Mouse (Mus musculus): ENCODE measurements around the gene Ccser1.

DNA sequence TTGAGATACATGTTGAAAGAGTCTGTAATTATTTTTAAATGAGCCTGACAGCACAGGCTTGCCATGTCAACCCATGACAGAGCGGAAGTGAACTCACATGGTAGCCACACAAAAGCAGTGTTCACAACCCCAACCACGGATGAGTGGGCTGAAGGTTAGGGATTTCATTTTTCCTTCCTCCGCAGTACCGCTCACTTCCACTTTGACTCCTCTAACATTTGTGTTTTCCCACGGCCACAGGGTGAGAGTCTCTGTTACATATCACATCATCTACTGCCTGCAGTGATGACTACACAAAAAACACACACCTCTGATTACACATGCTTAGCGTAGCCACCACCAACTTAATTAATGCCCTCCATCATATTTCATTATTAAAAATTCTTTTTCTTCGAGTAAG is 120.9 kb downstream of the Ccser1 start:
- no peak for TF ChIP-seq GATA1 (IDR thresholded peaks at IDR 0.05; ENCODE audit: low read length)
- TF ChIP-seq TAL1 (IDR thresholded peaks at IDR 0.05; ENCODE audit: low read length): no peak
